Mouse (Mus musculus) testis, adult 2 months (tissue): ENCODE measurements at regions not wholly inside any gene's neighbourhood (a gene's known extent, or its start where the extent isn't known, plus 50 kb on each side); places are given as distances from the start of the nearest gene placed in this dataset.

Experiments used
- CTCF ChIP-seq: fragments of 200-500 bp; IDR thresholded peaks from 2 replicates; pipeline ENCODE4 v1.5.1; 2012; ENCODE audit warnings: low read depth, mild to moderate bottlenecking, inconsistent platforms, low read length, moderate library complexity; ENCODE audit not compliant: control insufficient read depth, insufficient read depth, insufficient replicate concordance
- POLR2A ChIP-seq: fragments of 200-500 bp; IDR thresholded peaks from 2 replicates; pipeline ENCODE4 v1.6.1; 2012; ENCODE audit warnings: low read depth, mild to moderate bottlenecking, inconsistent platforms, low read length, moderate library complexity; ENCODE audit not compliant: control insufficient read depth

GRCm38 (mm10) chr19:54952546-54952945 lies 174.5 kb downstream of the Gpam start:
- TF ChIP-seq POLR2A, result no peak
- TF ChIP-seq CTCF, result no peak
